27 mouse cellular contexts compared by ENCODE assay signal in genomic region chr9:101552789-101553188, GRCm38 (mm10).
DNase-seq lines count a peak whose midpoint lies in the region; ATAC-seq and TF ChIP-seq lines count a peak whose summit lies in the region.
"Had no signal": no experiment of that assay in that cellular context is flagged by ENCODE, and none has a peak within 500 bp of the region (broad histone marks: within the 10 kb centered on the region; RNA-seq: fewer than 3 reads in every experiment).

No protein-coding gene starts in this region.

- no peaks in the 10 kb centered on the region for H3K9me3 ChIP-seq in liver, postnatal 0 days (ENCODE audit: low read length)
- H3K9me3 ChIP-seq in forebrain, embryonic 11.5 days (ENCODE audit: control insufficient read depth, low read length): no peaks in the 10 kb centered on the region
- H3K9me3 ChIP-seq: heart, embryonic 13.5 days; lung, embryonic 15.5 days had no signal

- H3K4me1 ChIP-seq in lung, adult 2 months (ENCODE audit: control insufficient read depth, insufficient read depth, low read length): no peaks in the 10 kb centered on the region
- no peaks in the 10 kb centered on the region for H3K4me1 ChIP-seq in liver, postnatal 0 days (ENCODE audit: insufficient read depth)
- H3K4me1 ChIP-seq in forebrain, embryonic 11.5 days (replicated peaks; ENCODE audit: control insufficient read depth, insufficient read depth, low read length): no peaks in the 10 kb centered on the region
- H3K4me1 ChIP-seq: hindbrain, embryonic 13.5 days had no signal

- DNase-seq in lung, adult 18-20 months: peak; percentile 40 to 47
- no peak for DNase-seq in lung, adult 2 months
- DNase-seq in liver, postnatal 0 days: peak; percentile 27
- peak; percentile 28 to 42 for DNase-seq in lung, postnatal 4 days
- DNase-seq in forebrain, embryonic 11.5 days (ENCODE audit: low spot score): no peak
- no peak for DNase-seq in heart, postnatal 36 days
- no peak for DNase-seq in kidney, postnatal 25 days
- DNase-seq: adrenal gland, adult 8-10 months; B cell, adult 2 months; cerebellum, adult 18-20 months; cerebellum, postnatal 14 days; embryo, embryonic 11 days; kidney, adult 2 months; kidney, postnatal 14 days; layer of hippocampus, postnatal 36 days had no signal

- no peak overlapping the region for H3K4me2 ChIP-seq in liver, postnatal 0 days (ENCODE audit: low read depth, low read length)
- H3K4me2 ChIP-seq in forebrain, embryonic 11.5 days (ENCODE audit: low read depth, low read length, severe bottlenecking): no peak overlapping the region
- H3K4me2 ChIP-seq: heart, embryonic 13.5 days; hindbrain, embryonic 13.5 days; limb, embryonic 13.5 days; lung, embryonic 15.5 days had no signal

- no peak overlapping the region for H3K4me3 ChIP-seq in lung, adult 2 months (replicated peaks; ENCODE audit: extremely low read depth, low read depth, low read length)
- H3K4me3 ChIP-seq in liver, postnatal 0 days (ENCODE audit: low read depth, low read length): no peak overlapping the region
- no peak overlapping the region for H3K4me3 ChIP-seq in forebrain, embryonic 11.5 days (ENCODE audit: low read depth, low read length)
- H3K4me3 ChIP-seq: heart, adult 2 months; heart, embryonic 13.5 days; hindbrain, embryonic 13.5 days; layer of hippocampus, adult 2 months; limb, embryonic 13.5 days; lung, embryonic 15.5 days had no signal

- intact Hi-C loops in heart, postnatal 36 days (cut with DNase I): no loop called here

- no peak overlapping the region for H3K27ac ChIP-seq in liver, postnatal 0 days (ENCODE audit: low read depth)
- no peak overlapping the region for H3K27ac ChIP-seq in forebrain, embryonic 11.5 days (ENCODE audit: low read depth, low read length)
- H3K27ac ChIP-seq: heart, adult 2 months; heart, embryonic 13.5 days; hindbrain, embryonic 13.5 days; layer of hippocampus, adult 2 months; limb, embryonic 13.5 days; lung, embryonic 15.5 days had no signal

- no peak for TF ChIP-seq CTCF in lung, adult 2 months (IDR thresholded peaks at IDR 0.05; ENCODE audit: insufficient read depth, low read length)
- no peak for TF ChIP-seq CTCF in liver, postnatal 0 days (IDR thresholded peaks at IDR 0.05; ENCODE audit: low read depth)

- WGBS in lung, adult 2 months: 84% methylated on average over 6 of the region's 6 CpGs
- 48% methylated on average over 6 of the region's 6 CpGs for WGBS in liver, postnatal 0 days (ENCODE audit: insufficient replicate concordance)
- WGBS in forebrain, embryonic 11.5 days: 89% methylated on average over 6 of the region's 6 CpGs

- H3K27me3 ChIP-seq in liver, postnatal 0 days (ENCODE audit: insufficient read depth, low read length): no peaks in the 10 kb centered on the region
- no peaks in the 10 kb centered on the region for H3K27me3 ChIP-seq in forebrain, embryonic 11.5 days (ENCODE audit: control insufficient read depth, insufficient read depth, low read length)
- H3K27me3 ChIP-seq: CH12.LX; heart, embryonic 13.5 days; hindbrain, embryonic 13.5 days; lung, embryonic 15.5 days had no signal

- H3K36me3 ChIP-seq in liver, postnatal 0 days (replicated peaks; ENCODE audit: insufficient read depth, low read length): no peaks in the 10 kb centered on the region
- H3K36me3 ChIP-seq in forebrain, embryonic 11.5 days (ENCODE audit: control insufficient read depth, insufficient read depth, low read length): no peaks in the 10 kb centered on the region
- H3K36me3 ChIP-seq: G1E; heart, embryonic 13.5 days; hindbrain, embryonic 13.5 days; limb, embryonic 13.5 days; lung, embryonic 15.5 days had no signal

- no peak overlapping the region for H3K9ac ChIP-seq in liver, postnatal 0 days (replicated peaks)
- no peak overlapping the region for H3K9ac ChIP-seq in forebrain, embryonic 11.5 days (ENCODE audit: low read length)
- H3K9ac ChIP-seq: heart, embryonic 13.5 days; hindbrain, embryonic 13.5 days; limb, embryonic 13.5 days; lung, embryonic 15.5 days had no signal

- peak; percentile 50 for ATAC-seq in common myeloid progenitor, adult 5-6 weeks (replicated peaks; ENCODE audit: low read depth, poor library complexity, severe bottlenecking)
- peak; percentile 51 for ATAC-seq in liver, postnatal 0 days
- ATAC-seq in forebrain, embryonic 11.5 days (replicated peaks; ENCODE audit: low FRiP score): no peak
- ATAC-seq: activated CD4-positive, CD25-positive, alpha-beta regulatory T cell, adult 4 months; forebrain, embryonic 14.5 days; midbrain, embryonic 16.5 days had no signal

- TF ChIP-seq POLR2A in lung, adult 2 months (IDR thresholded peaks at IDR 0.05; ENCODE audit: borderline replicate concordance, extremely low read depth, low read depth, low read length): no peak

- TF ChIP-seq EP300 in liver, postnatal 0 days (IDR thresholded peaks at IDR 0.05; ENCODE audit: low read depth): no peak

Comparison
In these comparisons a context has a peak if more than half of its experiments do, and no peak if none do; other contexts are left out.
1. DNase-seq: peak in lung, adult 18-20 months (2 of 2), liver, postnatal 0 days (single experiment) and lung, postnatal 4 days (2 of 2); none in lung, adult 2 months (single experiment), forebrain, embryonic 11.5 days (single experiment), heart, postnatal 36 days (0 of 2) and kidney, postnatal 25 days (0 of 2).